Mouse (Mus musculus) brown adipose tissue, adult 24 weeks (tissue): ENCODE measurements at regions not wholly inside any gene's neighbourhood (a gene's known extent, or its start where the extent isn't known, plus 50 kb on each side); places are given as distances from the start of the nearest gene placed in this dataset.

ENCODE experiments used
- H3K27ac ChIP-seq: fragments of 200-500 bp; replicated peaks from 2 replicates; pipeline ENCODE4 v1.5.1; 2012; ENCODE audit warnings: low read depth, mild to moderate bottlenecking, low read length
- H3K4me1 ChIP-seq: fragments of 200-500 bp; 2 replicates; pipeline ENCODE4 v1.6.1; 2012; ENCODE audit warnings: low read length, mixed read lengths; ENCODE audit not compliant: control insufficient read depth, insufficient read depth, insufficient read length
- H3K4me3 ChIP-seq: fragments of 200-500 bp; 2 replicates; pipeline ENCODE4 v1.5.1; 2012; ENCODE audit warnings: low read depth, mild to moderate bottlenecking, low read length, moderate library complexity; ENCODE audit not compliant: insufficient read depth

- Histone ChIP-seq H3K27ac (no peak overlapping the region), H3K4me3 (no peak overlapping the region), H3K4me1 (no peaks in the 10 kb centered on the region)
Measured at GRCm38 (mm10) chr3:154421461-154421950, 91.0 kb upstream of the Lhx8 start.

- no peak overlapping the region for H3K4me3 ChIP-seq
- no peaks in the 10 kb centered on the region for H3K4me1 ChIP-seq
- H3K27ac ChIP-seq, result no peak overlapping the region
Measured at GRCm38 (mm10) chr3:154418177-154418832, 87.8 kb upstream of the Lhx8 start.

- Histone ChIP-seq H3K4me1 (no peaks in the 10 kb centered on the region), H3K27ac (no peak overlapping the region), H3K4me3 (no peak overlapping the region)
Measured at GRCm38 (mm10) chr3:154414358-154414757, 83.9 kb upstream of the Lhx8 start.

GRCm38 (mm10) chr3:154410292-154410691 is 79.8 kb upstream of the Lhx8 start:
- Histone ChIP-seq H3K4me1 (no peaks in the 10 kb centered on the region), H3K27ac (no peak overlapping the region), H3K4me3 (no peak overlapping the region)

- no peak overlapping the region for H3K4me3 ChIP-seq
- no peaks in the 10 kb centered on the region for H3K4me1 ChIP-seq
- no peak overlapping the region for H3K27ac ChIP-seq
Measured at GRCm38 (mm10) chr3:154402081-154402480, 71.6 kb upstream of the Lhx8 start.

- Histone ChIP-seq H3K4me1 (no peaks in the 10 kb centered on the region), H3K4me3 (no peak overlapping the region), H3K27ac (no peak overlapping the region)
Measured at GRCm38 (mm10) chr3:154393626-154394025, 63.2 kb upstream of the Lhx8 start.

- H3K27ac ChIP-seq, result no peak overlapping the region
- no peaks in the 10 kb centered on the region for H3K4me1 ChIP-seq
- no peak overlapping the region for H3K4me3 ChIP-seq
Measured at GRCm38 (mm10) chr3:154391629-154392028, 61.2 kb upstream of the Lhx8 start.

GRCm38 (mm10) chr3:154388656-154389055 is 58.2 kb upstream of the Lhx8 start:
- Histone ChIP-seq H3K4me1 (no peaks in the 10 kb centered on the region), H3K27ac (no peak overlapping the region), H3K4me3 (no peak overlapping the region)

- Histone ChIP-seq H3K27ac (no peak overlapping the region), H3K4me3 (no peak overlapping the region), H3K4me1 (no peaks in the 10 kb centered on the region)
Measured at GRCm38 (mm10) chr3:154387271-154387670, 56.8 kb upstream of the Lhx8 start.

GRCm38 (mm10) chr3:154385831-154386312 is 55.4 kb upstream of the Lhx8 start:
- no peaks in the 10 kb centered on the region for H3K4me1 ChIP-seq
- no peak overlapping the region for H3K4me3 ChIP-seq
- no peak overlapping the region for H3K27ac ChIP-seq

GRCm38 (mm10) chr3:154382811-154383210 is 52.4 kb upstream of the Lhx8 start:
- H3K4me3 ChIP-seq, result no peak overlapping the region
- H3K4me1 ChIP-seq, result no peaks in the 10 kb centered on the region
- no peak overlapping the region for H3K27ac ChIP-seq

- Histone ChIP-seq H3K4me3 (no peak overlapping the region), H3K27ac (no peak overlapping the region), H3K4me1 (no peaks in the 10 kb centered on the region)
Measured at GRCm38 (mm10) chr3:154381561-154381960, 51.1 kb upstream of the Lhx8 start.
